Mouse (Mus musculus) forebrain, embryonic 12.5 days (tissue): ENCODE measurements around the gene Fam131a. TPM values are rescaled to one million over a fixed set of nuclear protein-coding genes. Genes with fewer than 3 reads are reported as not detected.

Source experiments
- ATAC-seq: fragments of 200-750 bp; cut with Nextera tagmentation; 2 replicates; pipeline ENCODE4 v1.8.0; 2017; ENCODE audit warnings: moderate TSS enrichment; ENCODE audit not compliant: low FRiP score
- H3K27ac ChIP-seq: fragments of 300-500 bp; sonication (generic); 2 replicates; pipeline ENCODE4 v1.5.1; 2016; ENCODE audit warnings: mild to moderate bottlenecking
- H3K27me3 ChIP-seq: fragments of 300-500 bp; sonication (generic); 2 replicates; pipeline ENCODE4 v1.6.1; 2016; ENCODE audit warnings: mild to moderate bottlenecking
- H3K36me3 ChIP-seq: fragments of 300-500 bp; sonication (generic); replicated peaks from 2 replicates; pipeline ENCODE4 v1.6.1; 2016; ENCODE audit warnings: mild to moderate bottlenecking
- H3K4me1 ChIP-seq: fragments of 300-500 bp; sonication (generic); 2 replicates; pipeline ENCODE4 v1.6.1; 2016
- H3K4me2 ChIP-seq: fragments of 300-500 bp; sonication (generic); 2 replicates; pipeline ENCODE4 v1.6.1; 2016; ENCODE audit warnings: mild to moderate bottlenecking, moderate library complexity
- H3K4me3 ChIP-seq: fragments of 300-500 bp; sonication (generic); replicated peaks from 2 replicates; pipeline ENCODE4 v1.5.1; 2016; ENCODE audit warnings: mild to moderate bottlenecking
- H3K9ac ChIP-seq: fragments of 300-500 bp; sonication (generic); 2 replicates; pipeline ENCODE4 v1.6.1; 2016; ENCODE audit warnings: mild to moderate bottlenecking
- H3K9me3 ChIP-seq: fragments of 300-500 bp; sonication (generic); 2 replicates; pipeline ENCODE4 v1.6.1; 2016
- WGBS: fragments of 180-500 bp; shearing (Covaris S2); methylation state at CpG from one replicate; pipeline ENCODE4 v1.1.7; 2016; 5-methylcytosine and 5-hydroxymethylcytosine counted together
- polyA plus RNA-seq: library from polyadenylated mRNA; unstranded; fragments of >200 nt; fragmentation: Nextera tagmentation; extraction: Ambion mirVana; gene quantifications from 2 replicates; pipeline ENCODE4 v1.2.1, GENCODE M21; 2016

Fam131a gene
- polyA plus RNA-seq, 1 experiment from 2014 or later: 25.6 TPM

DNA sequence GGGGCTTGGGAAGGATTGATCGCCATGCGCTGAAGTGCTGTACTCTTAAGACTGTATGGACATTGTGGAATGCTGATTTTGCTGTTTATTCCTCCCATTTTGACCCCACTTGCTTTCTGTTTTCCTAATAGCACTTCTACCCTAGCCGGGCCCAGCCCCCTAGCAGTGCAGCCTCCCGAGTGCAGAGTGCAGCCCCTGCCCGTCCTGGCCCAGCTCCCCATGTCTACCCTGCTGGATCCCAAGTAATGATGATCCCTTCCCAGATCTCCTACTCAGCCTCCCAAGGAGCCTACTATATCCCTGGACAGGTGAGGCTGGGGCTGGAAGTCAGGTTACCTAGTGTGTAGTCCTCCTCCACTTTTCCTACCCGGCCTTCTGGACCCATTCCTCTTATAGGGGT lies 17.8 kb upstream of the Fam131a start:
- 92% methylated on average over 6 of the region's 6 CpGs for WGBS
- peaks cover 52% of the 10 kb centered on the region for H3K36me3 ChIP-seq

DNA sequence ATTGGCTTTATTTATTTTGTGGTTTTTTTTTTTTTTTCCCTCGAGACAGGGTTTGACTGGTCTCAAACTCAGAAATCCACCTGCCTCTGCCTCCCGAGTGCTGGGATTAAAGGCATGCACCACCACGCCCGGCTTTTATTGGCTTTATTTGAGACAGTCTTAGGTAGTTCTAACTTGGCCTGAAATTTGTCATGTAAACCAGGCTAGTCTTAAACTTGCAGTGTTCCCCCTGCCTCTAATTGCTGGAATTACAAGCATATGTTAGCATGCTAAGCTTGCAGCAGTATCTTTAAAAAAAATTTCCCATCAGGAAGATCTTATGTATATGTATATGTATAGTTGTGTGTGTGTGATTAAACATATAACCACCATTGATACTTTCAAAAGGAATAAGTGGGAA lies 16.3 kb upstream of the Fam131a start:
- Histone ChIP-seq H3K4me3 (no peak overlapping the region), H3K27me3 (no peaks in the 10 kb centered on the region), H3K27ac (no peak overlapping the region), H3K9ac (no peak overlapping the region), H3K4me2 (no peak overlapping the region), H3K4me1 (peaks cover 22% of the 10 kb centered on the region), H3K36me3 (peaks cover 67% of the 10 kb centered on the region), H3K9me3 (no peaks in the 10 kb centered on the region)
- 91% methylated on average over 4 of the region's 4 CpGs for WGBS
- no peak for ATAC-seq

More for the DNA sequence above, 17.8 kb upstream of the Fam131a start:
- Histone ChIP-seq H3K9me3 (no peaks in the 10 kb centered on the region), H3K27ac (no peak overlapping the region), H3K9ac (no peak overlapping the region), H3K4me3 (no peak overlapping the region), H3K4me2 (0 out of 2 replicates have a peak overlapping the region, but pooled peaks have one; percentile 99), H3K4me1 (peaks cover 22% of the 10 kb centered on the region), H3K27me3 (no peaks in the 10 kb centered on the region)
- no peak for ATAC-seq

DNA sequence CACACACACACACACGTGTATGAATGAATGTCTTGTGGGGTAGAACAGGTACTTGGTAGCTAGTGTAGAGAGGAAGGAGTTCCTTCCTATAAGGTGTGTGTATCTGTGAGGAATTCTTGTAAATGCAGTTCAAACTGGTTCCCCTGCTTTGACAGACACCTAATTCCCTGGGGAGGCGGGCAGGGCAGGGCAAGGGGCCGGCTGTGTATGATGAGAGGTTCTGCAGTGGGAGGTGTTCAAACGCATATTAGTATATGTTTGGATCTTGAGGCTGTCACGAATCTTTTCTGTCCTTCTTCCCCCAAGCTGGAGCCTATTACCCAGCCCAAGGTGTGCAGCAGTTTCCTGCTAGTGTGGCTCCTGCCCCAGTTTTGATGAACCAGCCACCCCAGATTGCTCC lies 15.7 kb upstream of the Fam131a start:
- peaks cover 73% of the 10 kb centered on the region for H3K36me3 ChIP-seq
- 90% methylated on average over 5 of the region's 5 CpGs for WGBS
- ATAC-seq: no peak

GRCm38 (mm10) chr16:20677974-20678675 lies 14.9 kb upstream of the Fam131a start:
- Histone ChIP-seq H3K27ac (no peak overlapping the region), H3K27me3 (no peaks in the 10 kb centered on the region), H3K9ac (no peak overlapping the region), H3K9me3 (no peaks in the 10 kb centered on the region), H3K4me3 (no peak overlapping the region), H3K4me2 (no peak overlapping the region), H3K4me1 (peaks cover 20% of the 10 kb centered on the region), H3K36me3 (peaks cover 81% of the 10 kb centered on the region)
- 85% methylated on average over 10 of the region's 10 CpGs for WGBS
- no peak for ATAC-seq

More for the DNA sequence above, 15.7 kb upstream of the Fam131a start:
- no peak overlapping the region for H3K4me3 ChIP-seq
- peaks cover 20% of the 10 kb centered on the region for H3K4me1 ChIP-seq
- no peaks in the 10 kb centered on the region for H3K9me3 ChIP-seq
- no peaks in the 10 kb centered on the region for H3K27me3 ChIP-seq
- H3K4me2 ChIP-seq: no peak overlapping the region
- H3K27ac ChIP-seq: no peak overlapping the region
- H3K9ac ChIP-seq: no peak overlapping the region

GRCm38 (mm10) chr16:20690774-20691173 lies 2.3 kb upstream of the Fam131a start:
- Histone ChIP-seq H3K4me2 (no peak overlapping the region), H3K4me1 (peaks cover 35% of the 10 kb centered on the region), H3K4me3 (no peak overlapping the region), H3K36me3 (peaks cover 63% of the 10 kb centered on the region), H3K27me3 (no peaks in the 10 kb centered on the region), H3K27ac (no peak overlapping the region), H3K9me3 (no peaks in the 10 kb centered on the region), H3K9ac (no peak overlapping the region)
- 93% methylated on average over 3 of the region's 3 CpGs for WGBS
- no peak for ATAC-seq

GRCm38 (mm10) chr16:20691617-20692016 lies 1.4 kb upstream of the Fam131a start:
- WGBS: 93% methylated on average over 1 of the region's 1 CpGs
- H3K36me3 ChIP-seq: peaks cover 54% of the 10 kb centered on the region
- no peak for ATAC-seq
- no peaks in the 10 kb centered on the region for H3K27me3 ChIP-seq
- H3K9me3 ChIP-seq: no peaks in the 10 kb centered on the region
- peaks cover 43% of the 10 kb centered on the region for H3K4me1 ChIP-seq
- no peak overlapping the region for H3K27ac ChIP-seq
- H3K4me2 ChIP-seq: no peak overlapping the region
- H3K9ac ChIP-seq: no peak overlapping the region
- no peak overlapping the region for H3K4me3 ChIP-seq

DNA sequence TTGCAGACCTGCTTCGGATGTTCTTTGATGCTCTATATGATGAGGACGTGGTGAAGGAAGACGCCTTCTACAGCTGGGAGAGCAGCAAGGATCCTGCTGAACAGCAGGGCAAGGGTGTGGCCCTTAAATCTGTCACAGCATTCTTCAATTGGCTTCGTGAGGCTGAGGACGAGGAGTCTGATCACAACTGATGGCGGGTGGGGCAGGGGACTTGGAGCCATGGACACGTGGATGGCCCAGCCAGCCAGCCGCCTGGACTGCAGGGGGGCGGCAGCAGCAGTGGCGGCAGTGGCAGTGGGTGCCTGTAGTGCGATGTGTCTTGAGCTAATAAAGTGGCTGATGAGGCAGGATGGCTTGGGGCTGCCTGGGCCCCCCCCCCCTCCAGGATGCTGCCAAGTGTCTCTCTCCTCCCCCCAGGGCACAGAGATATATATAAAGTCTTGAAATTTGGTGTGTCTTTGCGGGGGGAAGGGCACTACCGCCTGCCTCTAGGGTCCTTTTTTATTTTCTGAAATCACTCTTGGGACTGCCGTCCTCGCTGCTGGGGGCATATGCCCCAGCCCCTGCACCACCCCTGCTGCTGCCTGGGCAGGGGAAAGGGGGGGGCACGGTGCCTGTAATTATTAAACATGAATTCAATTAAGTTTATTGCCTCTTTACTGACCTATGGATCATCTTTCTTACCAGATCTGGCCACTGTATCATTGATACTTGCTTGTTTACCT lies 638 bp upstream of the Fam131a start:
- Histone ChIP-seq H3K27ac (peak overlapping the region; percentile 44; the same call in 1 of the 2 replicates), H3K27me3 (no peaks in the 10 kb centered on the region), H3K4me3 (peak overlapping the region; percentile 62; the same call in 1 of the 2 replicates), H3K4me1 (peaks cover 50% of the 10 kb centered on the region), H3K9me3 (no peaks in the 10 kb centered on the region), H3K36me3 (peaks cover 46% of the 10 kb centered on the region), H3K9ac (no peak overlapping the region), H3K4me2 (peak overlapping the region; percentile 70)
- ATAC-seq: no peak
- WGBS: 43% methylated on average over 16 of the region's 16 CpGs

DNA sequence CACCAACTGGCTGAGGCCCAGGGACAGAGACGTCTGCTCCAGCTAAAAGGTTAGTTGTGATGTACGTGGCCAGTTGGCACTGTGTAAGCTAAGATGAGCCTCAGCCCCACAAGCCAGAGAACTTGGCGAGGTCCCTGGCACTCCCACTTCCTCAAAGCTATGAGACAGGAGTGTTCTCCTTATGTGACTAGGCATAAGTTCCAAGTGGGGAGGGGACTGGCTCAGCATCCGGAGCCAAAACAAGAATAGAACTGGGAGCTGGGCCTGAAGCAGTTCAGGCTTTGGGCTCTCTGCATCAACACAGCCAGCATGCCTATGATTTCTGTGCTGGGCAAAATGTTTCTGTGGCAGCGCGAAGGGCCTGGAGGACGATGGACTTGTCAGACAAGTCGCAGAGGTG lies 1.7 kb downstream of the Fam131a start:
- Histone ChIP-seq H3K9ac (no peak overlapping the region), H3K27me3 (no peaks in the 10 kb centered on the region), H3K4me2 (peak overlapping the region; percentile 70; the same call in 1 of the 2 replicates), H3K27ac (peak overlapping the region; percentile 50; the same call in 1 of the 2 replicates), H3K9me3 (no peaks in the 10 kb centered on the region), H3K4me3 (0 out of 2 replicates have a peak overlapping the region, but pooled peaks have one; percentile 1), H3K36me3 (peaks cover 33% of the 10 kb centered on the region), H3K4me1 (peaks cover 52% of the 10 kb centered on the region)
- WGBS: 80% methylated on average over 8 of the region's 8 CpGs
- no peak for ATAC-seq

- H3K9me3 ChIP-seq: no peaks in the 10 kb centered on the region
- peak overlapping the region; percentile 78 for H3K27ac ChIP-seq
- H3K27me3 ChIP-seq: no peaks in the 10 kb centered on the region
- WGBS: 2% methylated on average over 46 of the region's 46 CpGs
- peak overlapping the region; percentile 70 for H3K4me2 ChIP-seq
- peak; percentile 87 for ATAC-seq
- H3K4me1 ChIP-seq: peaks cover 58% of the 10 kb centered on the region
- H3K4me3 ChIP-seq: peak overlapping the region; percentile 45
- H3K9ac ChIP-seq: peak overlapping the region; percentile 61
- H3K36me3 ChIP-seq: peaks cover 29% of the 10 kb centered on the region
These were observed 2.7 kb downstream of the Fam131a start for GRCm38 (mm10) chr16:20695622-20696323.

- peaks cover 58% of the 10 kb centered on the region for H3K4me1 ChIP-seq
- H3K9ac ChIP-seq: no peak overlapping the region
- ATAC-seq: no peak
- peaks cover 28% of the 10 kb centered on the region for H3K36me3 ChIP-seq
- no peaks in the 10 kb centered on the region for H3K9me3 ChIP-seq
- H3K4me3 ChIP-seq: no peak overlapping the region
- no peak overlapping the region for H3K4me2 ChIP-seq
- 82% methylated on average over 5 of the region's 5 CpGs for WGBS
- H3K27ac ChIP-seq: no peak overlapping the region
- H3K27me3 ChIP-seq: no peaks in the 10 kb centered on the region
These were observed 6.2 kb downstream of the Fam131a start for GRCm38 (mm10) chr16:20699266-20699665.

DNA sequence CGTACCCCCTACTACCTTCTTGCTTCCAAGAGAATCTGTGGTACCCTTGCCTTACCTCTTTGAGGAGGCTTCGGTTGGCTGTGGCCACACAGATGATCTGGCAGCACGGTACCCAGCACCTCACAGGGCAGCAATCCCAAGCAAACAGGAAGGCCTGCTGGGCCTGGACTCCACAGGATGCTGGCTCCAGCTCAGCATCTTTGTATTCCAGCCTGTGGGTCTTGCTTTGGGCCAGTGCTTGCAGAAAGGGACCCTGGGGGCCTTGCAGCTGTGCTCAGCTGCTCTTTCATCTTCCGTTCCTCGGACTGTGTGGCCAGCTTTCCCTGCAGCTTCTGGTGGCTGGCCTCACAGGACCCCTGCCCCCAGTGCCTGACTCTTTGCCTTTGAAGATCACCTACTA lies 7.0 kb downstream of the Fam131a start:
- Histone ChIP-seq H3K27me3 (no peaks in the 10 kb centered on the region), H3K9me3 (no peaks in the 10 kb centered on the region), H3K4me3 (no peak overlapping the region), H3K36me3 (peaks cover 28% of the 10 kb centered on the region), H3K27ac (0 out of 2 replicates have a peak overlapping the region, but pooled peaks have one; percentile 42), H3K4me1 (peaks cover 53% of the 10 kb centered on the region), H3K4me2 (no peak overlapping the region), H3K9ac (no peak overlapping the region)
- 40% methylated on average over 5 of the region's 5 CpGs for WGBS
- no peak for ATAC-seq

DNA sequence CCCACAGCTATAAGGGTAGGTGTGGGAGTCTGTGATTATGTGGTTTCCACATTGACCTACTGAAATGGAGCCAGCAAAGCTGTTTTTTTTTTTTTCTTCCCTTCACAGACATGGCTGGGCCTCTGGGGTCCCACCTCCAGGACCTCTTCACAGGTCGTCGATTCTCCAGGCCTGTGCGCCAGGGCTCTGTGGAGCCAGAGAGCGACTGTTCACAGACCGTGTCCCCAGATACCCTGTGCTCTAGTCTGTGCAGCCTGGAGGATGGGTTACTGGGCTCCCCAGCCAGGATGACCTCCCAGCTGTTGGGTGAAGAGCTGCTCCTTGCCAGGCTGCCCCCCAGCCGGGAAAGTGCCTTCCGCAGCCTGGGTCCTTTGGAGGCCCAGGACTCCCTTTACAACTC lies 8.3 kb downstream of the Fam131a start:
- Histone ChIP-seq H3K4me1 (peaks cover 40% of the 10 kb centered on the region), H3K9me3 (no peaks in the 10 kb centered on the region), H3K4me2 (0 out of 2 replicates have a peak overlapping the region, but pooled peaks have one; percentile 2), H3K4me3 (no peak overlapping the region), H3K27ac (peak overlapping the region; percentile 80), H3K9ac (peak overlapping the region; percentile 30; the same call in 1 of the 2 replicates), H3K36me3 (peaks cover 37% of the 10 kb centered on the region), H3K27me3 (no peaks in the 10 kb centered on the region)
- 45% methylated on average over 7 of the region's 7 CpGs for WGBS
- ATAC-seq: 0 out of 2 replicates have a peak, but pooled peaks have one; percentile 22
